25 mouse cellular contexts compared by ENCODE assay signal in genomic region chr1:175646952-175647351, GRCm38 (mm10). TPM values are rescaled to one million over a fixed set of nuclear protein-coding genes. Genes with fewer than 3 reads are reported as not detected.
DNase-seq lines count a peak whose midpoint lies in the region; ATAC-seq lines count a peak whose summit lies in the region.
"Had no signal": no experiment of that assay in that cellular context is flagged by ENCODE, and none has a peak within 500 bp of the region (broad histone marks: within the 10 kb centered on the region; RNA-seq: fewer than 3 reads in every experiment).

No protein-coding gene starts in this region.

- H3K4me3 ChIP-seq in heart, embryonic 11.5 days (ENCODE audit: low read depth, low read length), result no peak overlapping the region
- no peak overlapping the region for H3K4me3 ChIP-seq in liver, embryonic 15.5 days (replicated peaks)
- no peak overlapping the region for H3K4me3 ChIP-seq in midbrain, embryonic 11.5 days (ENCODE audit: low read depth, low read length)
- H3K4me3 ChIP-seq: erythroblast, embryonic 14.5 days; hindbrain, embryonic 13.5 days; midbrain, embryonic 13.5 days had no signal

- H3K9ac ChIP-seq in heart, embryonic 11.5 days (ENCODE audit: low read depth, low read length), result no peak overlapping the region
- H3K9ac ChIP-seq in liver, embryonic 15.5 days, result no peak overlapping the region
- H3K9ac ChIP-seq in midbrain, embryonic 11.5 days (ENCODE audit: low read length), result no peak overlapping the region
- H3K9ac ChIP-seq: hindbrain, embryonic 13.5 days; midbrain, embryonic 13.5 days had no signal

- WGBS in heart, embryonic 11.5 days (ENCODE audit: insufficient replicate concordance), result 63% methylated on average over 9 of the region's 9 CpGs
- WGBS in liver, embryonic 15.5 days (ENCODE audit: insufficient replicate concordance), result 25% methylated on average over 9 of the region's 9 CpGs
- WGBS in midbrain, embryonic 11.5 days, result 90% methylated on average over 9 of the region's 9 CpGs

- no peak overlapping the region for H3K27ac ChIP-seq in heart, embryonic 11.5 days (ENCODE audit: low read depth, low read length)
- no peak overlapping the region; the same call in 1 of the 2 replicates for H3K27ac ChIP-seq in liver, embryonic 15.5 days (replicated peaks)
- no peak overlapping the region for H3K27ac ChIP-seq in midbrain, embryonic 11.5 days (ENCODE audit: low read depth, low read length)
- H3K27ac ChIP-seq: hindbrain, embryonic 13.5 days; midbrain, embryonic 13.5 days had no signal

- DNase-seq in heart, adult 11 months, result peak; percentile 31
- peak; percentile 74 for DNase-seq in kidney, postnatal 14 days
- no peak for DNase-seq in midbrain, embryonic 11.5 days (ENCODE audit: low spot score, missing footprints)
- no peak for DNase-seq in gastrocnemius, postnatal 25 days
- DNase-seq: adrenal gland, adult 2 months; cerebellum, postnatal 25 days; heart, postnatal 10 days; lung, postnatal 36 days; right cerebral cortex, postnatal 25 days; thymus, postnatal 4 days had no signal

- no peaks in the 10 kb centered on the region for H3K9me3 ChIP-seq in heart, embryonic 11.5 days (replicated peaks; ENCODE audit: control insufficient read depth, low read length)
- no peaks in the 10 kb centered on the region for H3K9me3 ChIP-seq in liver, embryonic 15.5 days (replicated peaks)
- H3K9me3 ChIP-seq in midbrain, embryonic 11.5 days (ENCODE audit: control insufficient read depth, low read length), result no peaks in the 10 kb centered on the region
- H3K9me3 ChIP-seq: hindbrain, embryonic 13.5 days; midbrain, embryonic 13.5 days had no signal

- no peaks in the 10 kb centered on the region for H3K4me1 ChIP-seq in heart, embryonic 11.5 days (ENCODE audit: control insufficient read depth, insufficient read depth, low read length)
- no peaks in the 10 kb centered on the region for H3K4me1 ChIP-seq in liver, embryonic 15.5 days (replicated peaks)
- no peaks in the 10 kb centered on the region for H3K4me1 ChIP-seq in midbrain, embryonic 11.5 days (ENCODE audit: control insufficient read depth, insufficient read depth, low read length)
- H3K4me1 ChIP-seq: hindbrain, embryonic 13.5 days had no signal

- no peak for ATAC-seq in heart, embryonic 11.5 days (replicated peaks; ENCODE audit: insufficient number of reproducible peaks, low FRiP score, low TSS enrichment)
- peak; percentile 70 to 84 for ATAC-seq in hematopoietic stem cell, adult 5-6 weeks (replicated peaks in 1 of 2; ENCODE audit: insufficient read depth in 1 of 2, low FRiP score in 2 of 2, low TSS enrichment in 1 of 2, low read depth in 1 of 2, poor library complexity in 2 of 2, severe bottlenecking in 2 of 2)
- ATAC-seq in liver, embryonic 15.5 days (ENCODE audit: insufficient read depth), result peak; percentile 79
- ATAC-seq in midbrain, embryonic 11.5 days (ENCODE audit: low FRiP score), result no peak
- no peak for ATAC-seq in frontal cortex, adult (ENCODE audit: low TSS enrichment)
- ATAC-seq: forebrain, embryonic 14.5 days; midbrain, embryonic 13.5 days had no signal

- H3K4me2 ChIP-seq in heart, embryonic 11.5 days, result no peak overlapping the region
- no peak overlapping the region for H3K4me2 ChIP-seq in liver, embryonic 15.5 days
- H3K4me2 ChIP-seq in midbrain, embryonic 11.5 days, result no peak overlapping the region
- H3K4me2 ChIP-seq: hindbrain, embryonic 13.5 days; midbrain, embryonic 13.5 days had no signal

- no peaks in the 10 kb centered on the region for H3K27me3 ChIP-seq in heart, embryonic 11.5 days (ENCODE audit: control insufficient read depth, insufficient read depth, low read length)
- no peaks in the 10 kb centered on the region for H3K27me3 ChIP-seq in liver, embryonic 15.5 days
- H3K27me3 ChIP-seq in midbrain, embryonic 11.5 days (ENCODE audit: control insufficient read depth, insufficient read depth, low read length), result no peaks in the 10 kb centered on the region
- H3K27me3 ChIP-seq: hindbrain, embryonic 13.5 days; midbrain, embryonic 13.5 days had no signal

- H3K36me3 ChIP-seq in heart, embryonic 11.5 days (ENCODE audit: control insufficient read depth, insufficient read depth, low read length), result no peaks in the 10 kb centered on the region
- H3K36me3 ChIP-seq in liver, embryonic 15.5 days (replicated peaks), result no peaks in the 10 kb centered on the region
- H3K36me3 ChIP-seq in midbrain, embryonic 11.5 days (ENCODE audit: control insufficient read depth, insufficient read depth, low read length), result no peaks in the 10 kb centered on the region
- H3K36me3 ChIP-seq: hindbrain, embryonic 13.5 days; midbrain, embryonic 13.5 days had no signal

RNA-seq across cellular contexts. Expression of gene Fh1, which starts 21.5 kb away (rescaled TPM):
- polyA plus RNA-seq in heart, embryonic 11.5 days (2014; fragmentation: Nextera tagmentation; extraction: Ambion mirVana), result 206 and 229 TPM in 2 replicates
- total RNA-seq in hematopoietic stem cell, adult 5-6 weeks (2017), result 56.8 and 71.8 TPM in 2 replicates
- 75.4 and 75.8 TPM in 2 replicates for polyA plus RNA-seq in liver, embryonic 15.5 days (2015; fragmentation: Nextera tagmentation; extraction: Ambion mirVana)
- polyA plus RNA-seq in midbrain, embryonic 11.5 days (2014; fragmentation: Nextera tagmentation; extraction: Ambion mirVana), result 85.3 and 109 TPM in 2 replicates
- 100 to 1,000 TPM; 273 to 299 TPM for total RNA-seq in gastrocnemius, postnatal 25 days (2021)

RNA-seq across cellular contexts. Expression of gene Kmo, which starts 26.8 kb away (rescaled TPM):
- 0.09 TPM in 1 of 2 replicates, not detected in the other for polyA plus RNA-seq in heart, embryonic 11.5 days (2014; fragmentation: Nextera tagmentation; extraction: Ambion mirVana)
- 2.3 and 4.4 TPM in 2 replicates for total RNA-seq in hematopoietic stem cell, adult 5-6 weeks (2017)
- 12.0 and 12.9 TPM in 2 replicates for polyA plus RNA-seq in liver, embryonic 15.5 days (2015; fragmentation: Nextera tagmentation; extraction: Ambion mirVana)
- 0.07 TPM in 1 of 2 replicates, not detected in the other for polyA plus RNA-seq in midbrain, embryonic 11.5 days (2014; fragmentation: Nextera tagmentation; extraction: Ambion mirVana)
- total RNA-seq in gastrocnemius, postnatal 25 days (2021), result under 1 TPM; 0.26 to 0.27 TPM
- total RNA-seq: layer of hippocampus, postnatal 10 days; left cerebral cortex, postnatal 10 days had no signal
- polyA plus RNA-seq: erythroblast, embryonic 14.5 days; forebrain, embryonic 14.5 days; neural tube, embryonic 14.5 days had no signal

RNA-seq across cellular contexts. Expression of gene Opn3, which starts 45.6 kb away (rescaled TPM):
- 12.5 and 15.0 TPM in 2 replicates for polyA plus RNA-seq in heart, embryonic 11.5 days (2014; fragmentation: Nextera tagmentation; extraction: Ambion mirVana)
- 0.19 and 0.60 TPM in 2 replicates for total RNA-seq in hematopoietic stem cell, adult 5-6 weeks (2017)
- polyA plus RNA-seq in liver, embryonic 15.5 days (2015; fragmentation: Nextera tagmentation; extraction: Ambion mirVana), result 1.3 and 1.5 TPM in 2 replicates
- 13.2 and 15.0 TPM in 2 replicates for polyA plus RNA-seq in midbrain, embryonic 11.5 days (2014; fragmentation: Nextera tagmentation; extraction: Ambion mirVana)
- 1 to 10 TPM; 4.0 to 4.6 TPM for total RNA-seq in gastrocnemius, postnatal 25 days (2021)
- polyA plus RNA-seq: erythroblast, embryonic 14.5 days had no signal

RNA-seq across cellular contexts. Expression of gene Chml, which starts 45.7 kb away (rescaled TPM):
- 6.8 and 7.4 TPM in 2 replicates for polyA plus RNA-seq in heart, embryonic 11.5 days (2014; fragmentation: Nextera tagmentation; extraction: Ambion mirVana)
- total RNA-seq in hematopoietic stem cell, adult 5-6 weeks (2017), result 10.2 and 11.0 TPM in 2 replicates
- polyA plus RNA-seq in liver, embryonic 15.5 days (2015; fragmentation: Nextera tagmentation; extraction: Ambion mirVana), result 0.73 and 0.76 TPM in 2 replicates
- polyA plus RNA-seq in midbrain, embryonic 11.5 days (2014; fragmentation: Nextera tagmentation; extraction: Ambion mirVana), result 6.9 and 8.0 TPM in 2 replicates
- 1 to 10 TPM; 2.1 to 3.2 TPM for total RNA-seq in gastrocnemius, postnatal 25 days (2021)

RNA-seq across cellular contexts. Expression of gene Wdr64, which starts 51.4 kb away (rescaled TPM):
- polyA plus RNA-seq in heart, embryonic 11.5 days (2014; fragmentation: Nextera tagmentation; extraction: Ambion mirVana), result not detected in 2 replicates
- total RNA-seq in hematopoietic stem cell, adult 5-6 weeks (2017), result not detected in 2 replicates
- polyA plus RNA-seq in liver, embryonic 15.5 days (2015; fragmentation: Nextera tagmentation; extraction: Ambion mirVana), result not detected in 2 replicates
- not detected in 2 replicates for polyA plus RNA-seq in midbrain, embryonic 11.5 days (2014; fragmentation: Nextera tagmentation; extraction: Ambion mirVana)
- not detected for total RNA-seq in gastrocnemius, postnatal 25 days (2021)
- total RNA-seq: adrenal gland, adult 2 months; gastrocnemius, adult 8-10 months; heart, postnatal 10 days; layer of hippocampus, postnatal 10 days; left cerebral cortex, postnatal 10 days had no signal
- polyA plus RNA-seq: adrenal gland, adult 2 months; embryonic facial prominence, embryonic 11.5 days; erythroblast, embryonic 14.5 days; forebrain, embryonic 14.5 days; hindbrain, embryonic 13.5 days; intestine, embryonic 14.5 days; limb, embryonic 14.5 days; midbrain, embryonic 13.5 days; neural tube, embryonic 14.5 days had no signal

Comparison
In these comparisons a context has a peak if more than half of its experiments do, and no peak if none do; other contexts are left out.
1. DNase-seq: peak in heart, adult 11 months (single experiment) and kidney, postnatal 14 days (single experiment); none in midbrain, embryonic 11.5 days (single experiment) and gastrocnemius, postnatal 25 days (single experiment).
2. ATAC-seq: peak in hematopoietic stem cell, adult 5-6 weeks (2 of 2) and liver, embryonic 15.5 days (single experiment); none in heart, embryonic 11.5 days (single experiment), midbrain, embryonic 11.5 days (single experiment) and frontal cortex, adult (single experiment).
3. RNA of gene Kmo, which starts 26.8 kb away (polyA plus RNA-seq): 12.0 to 12.9 TPM in liver, embryonic 15.5 days; 0.09 TPM in heart, embryonic 11.5 days and 0.07 TPM in midbrain, embryonic 11.5 days; every median in the first group is over 10 times any median in the second.